Mouse (Mus musculus): ENCODE data around the gene Itpr1. TPM values are rescaled to one million over a fixed set of nuclear protein-coding genes. Genes with fewer than 3 reads are reported as not detected.
"Not testable (repeated sequence)": the region's sequence is repeated elsewhere in the genome, so short reads cannot be mapped to it uniquely, and the experiment has no call there.

The Itpr1 gene
- total and polyA plus RNA-seq, 3 experiments: 9.3 to 25.7 (median 19.0) TPM

- Histone ChIP-seq H3K36me3 (replicated peaks) (peaks cover 11% of the 10 kb centered on the region), H3K27me3 (ENCODE audit: insufficient read depth, low read length) (no peaks in the 10 kb centered on the region; the same call in 1 of the 2 replicates), H3K9me3 (replicated peaks) (no peaks in the 10 kb centered on the region), H3K4me3 (ENCODE audit: low read depth, low read length) (no peak overlapping the region), H3K4me1 (ENCODE audit: insufficient read depth, low read depth, low read length) (no peaks in the 10 kb centered on the region)
- TF ChIP-seq CTCF (IDR thresholded peaks at IDR 0.05; ENCODE audit: low read depth, low read length): no peak
- no peak for TF ChIP-seq TAL1 (conservative IDR thresholded peaks at IDR 0.05; ENCODE audit: low read depth, low read length)
- TF ChIP-seq GATA1 (IDR thresholded peaks at IDR 0.05; ENCODE audit: borderline replicate concordance, low read length): no peak
- no peak for ATAC-seq (ENCODE audit: extremely low read depth, insufficient number of reproducible peaks, low FRiP score, poor library complexity, severe bottlenecking)
- DNase-seq (ENCODE audit: low spot score): no peak
Measured at GRCm38 (mm10) chr6:108553013-108553412, 340.1 kb downstream of the Itpr1 start.

GRCm38 (mm10) chr6:108553536-108553935, 340.6 kb downstream of the Itpr1 start:
- ATAC-seq (ENCODE audit: extremely low read depth, insufficient number of reproducible peaks, low FRiP score, poor library complexity, severe bottlenecking) (no peak), DNase-seq (ENCODE audit: low spot score) (no peak)
- Histone ChIP-seq H3K27me3 (ENCODE audit: insufficient read depth, low read length) (no peaks in the 10 kb centered on the region; the same call in 1 of the 2 replicates), H3K36me3 (replicated peaks) (peaks cover 11% of the 10 kb centered on the region), H3K4me1 (ENCODE audit: insufficient read depth, low read depth, low read length) (no peaks in the 10 kb centered on the region), H3K4me3 (ENCODE audit: low read depth, low read length) (no peak overlapping the region), H3K9me3 (replicated peaks) (no peaks in the 10 kb centered on the region)
- TF ChIP-seq TAL1 (conservative IDR thresholded peaks at IDR 0.05; ENCODE audit: low read depth, low read length): no peak
- TF ChIP-seq GATA1 (IDR thresholded peaks at IDR 0.05; ENCODE audit: borderline replicate concordance, low read length): no peak
- TF ChIP-seq CTCF (IDR thresholded peaks at IDR 0.05; ENCODE audit: low read depth, low read length): no peak
- TF ChIP-seq POLR2AphosphoS5 (IDR thresholded peaks at IDR 0.05; ENCODE audit: insufficient replicate concordance, low read depth, low read length): no peak
- TF ChIP-seq GATA2 (IDR thresholded peaks at IDR 0.05; ENCODE audit: borderline replicate concordance, low read depth, low read length): no peak

GRCm38 (mm10) chr6:108554389-108554788, 341.5 kb downstream of the Itpr1 start:
- no peak for TF ChIP-seq TAL1 (conservative IDR thresholded peaks at IDR 0.05; ENCODE audit: low read depth, low read length)
- TF ChIP-seq GATA1 (IDR thresholded peaks at IDR 0.05; ENCODE audit: borderline replicate concordance, low read length): no peak
- TF ChIP-seq POLR2AphosphoS5 (IDR thresholded peaks at IDR 0.05; ENCODE audit: insufficient replicate concordance, low read depth, low read length): no peak
- no peaks in the 10 kb centered on the region for H3K4me1 ChIP-seq (ENCODE audit: insufficient read depth, low read depth, low read length)
- peaks cover 8% of the 10 kb centered on the region for H3K36me3 ChIP-seq (replicated peaks)
- H3K9me3 ChIP-seq (replicated peaks): no peaks in the 10 kb centered on the region
- ATAC-seq (ENCODE audit: extremely low read depth, insufficient number of reproducible peaks, low FRiP score, poor library complexity, severe bottlenecking): no peak
- H3K27me3 ChIP-seq (ENCODE audit: insufficient read depth, low read length): no peaks in the 10 kb centered on the region; the same call in 1 of the 2 replicates
- no peak overlapping the region for H3K4me3 ChIP-seq (ENCODE audit: low read depth, low read length)
- DNase-seq (ENCODE audit: low spot score): no peak

- Histone ChIP-seq H3K9me3 (replicated peaks) (no peaks in the 10 kb centered on the region), H3K4me1 (ENCODE audit: insufficient read depth, low read depth, low read length) (no peaks in the 10 kb centered on the region), H3K27me3 (ENCODE audit: insufficient read depth, low read length) (no peaks in the 10 kb centered on the region; the same call in 1 of the 2 replicates), H3K4me3 (ENCODE audit: low read depth, low read length) (no peak overlapping the region), H3K36me3 (replicated peaks) (peaks cover 6% of the 10 kb centered on the region)
- ATAC-seq (ENCODE audit: extremely low read depth, insufficient number of reproducible peaks, low FRiP score, poor library complexity, severe bottlenecking) (no peak), DNase-seq (ENCODE audit: low spot score) (no peak)
- TF ChIP-seq GATA2 (IDR thresholded peaks at IDR 0.05; ENCODE audit: borderline replicate concordance, low read depth, low read length): no peak
- TF ChIP-seq CTCF (IDR thresholded peaks at IDR 0.05; ENCODE audit: low read depth, low read length): no peak
- no peak for TF ChIP-seq POLR2AphosphoS5 (IDR thresholded peaks at IDR 0.05; ENCODE audit: insufficient replicate concordance, low read depth, low read length)
Measured at GRCm38 (mm10) chr6:108554878-108555277, 342.0 kb downstream of the Itpr1 start.

GRCm38 (mm10) chr6:108557576-108558322, 344.9 kb downstream of the Itpr1 start:
- H3K4me1 ChIP-seq (ENCODE audit: insufficient read depth, low read depth, low read length): no peaks in the 10 kb centered on the region
- DNase-seq (ENCODE audit: low spot score): no peak
- H3K4me3 ChIP-seq (ENCODE audit: low read depth, low read length): no peak overlapping the region
- no peaks in the 10 kb centered on the region for H3K36me3 ChIP-seq (replicated peaks)
- TF ChIP-seq GATA1 (IDR thresholded peaks at IDR 0.05; ENCODE audit: borderline replicate concordance, low read length) (no peak), CTCF (IDR thresholded peaks at IDR 0.05; ENCODE audit: low read depth, low read length) (no peak), GATA2 (IDR thresholded peaks at IDR 0.05; ENCODE audit: borderline replicate concordance, low read depth, low read length) (no peak), TAL1 (conservative IDR thresholded peaks at IDR 0.05; ENCODE audit: low read depth, low read length) (no peak), POLR2AphosphoS5 (IDR thresholded peaks at IDR 0.05; ENCODE audit: insufficient replicate concordance, low read depth, low read length) (no peak)
- no peaks in the 10 kb centered on the region for H3K9me3 ChIP-seq (replicated peaks)
- no peaks in the 10 kb centered on the region; the same call in 1 of the 2 replicates for H3K27me3 ChIP-seq (ENCODE audit: insufficient read depth, low read length)
- ATAC-seq (ENCODE audit: extremely low read depth, insufficient number of reproducible peaks, low FRiP score, poor library complexity, severe bottlenecking): no peak

- not testable (repeated sequence) for DNase-seq (ENCODE audit: low spot score); H3K9me3 ChIP-seq (replicated peaks); H3K4me1 ChIP-seq (ENCODE audit: insufficient read depth, low read depth, low read length); H3K36me3 ChIP-seq (replicated peaks); ATAC-seq (ENCODE audit: extremely low read depth, insufficient number of reproducible peaks, low FRiP score, poor library complexity, severe bottlenecking); H3K27me3 ChIP-seq (ENCODE audit: insufficient read depth, low read length); H3K4me3 ChIP-seq (ENCODE audit: low read depth, low read length)
Measured at GRCm38 (mm10) chr6:108559226-108559625, 346.3 kb downstream of the Itpr1 start.

- no peak for ATAC-seq (ENCODE audit: extremely low read depth, insufficient number of reproducible peaks, low FRiP score, poor library complexity, severe bottlenecking)
- TF ChIP-seq GATA2 (IDR thresholded peaks at IDR 0.05; ENCODE audit: borderline replicate concordance, low read depth, low read length) (no peak), TAL1 (conservative IDR thresholded peaks at IDR 0.05; ENCODE audit: low read depth, low read length) (no peak), POLR2AphosphoS5 (IDR thresholded peaks at IDR 0.05; ENCODE audit: insufficient replicate concordance, low read depth, low read length) (no peak), GATA1 (IDR thresholded peaks at IDR 0.05; ENCODE audit: borderline replicate concordance, low read length) (no peak), CTCF (IDR thresholded peaks at IDR 0.05; ENCODE audit: low read depth, low read length) (no peak)
Measured at GRCm38 (mm10) chr6:108562971-108563370, 350.1 kb downstream of the Itpr1 start.

GRCm38 (mm10) chr6:108565447-108565846, 352.6 kb downstream of the Itpr1 start:
- H3K36me3 ChIP-seq (replicated peaks); H3K27me3 ChIP-seq (ENCODE audit: insufficient read depth, low read length); ATAC-seq (ENCODE audit: extremely low read depth, insufficient number of reproducible peaks, low FRiP score, poor library complexity, severe bottlenecking); H3K4me3 ChIP-seq (ENCODE audit: low read depth, low read length); H3K9me3 ChIP-seq (replicated peaks); DNase-seq (ENCODE audit: low spot score): not testable (repeated sequence)
- peaks cover 10% of the 10 kb centered on the region for H3K4me1 ChIP-seq (ENCODE audit: insufficient read depth, low read depth, low read length)

More at GRCm38 (mm10) chr6:108562971-108563370, 350.1 kb downstream of the Itpr1 start:
- Histone ChIP-seq H3K27me3 (ENCODE audit: insufficient read depth, low read length) (no peaks in the 10 kb centered on the region; the same call in 1 of the 2 replicates), H3K4me3 (ENCODE audit: low read depth, low read length) (no peak overlapping the region), H3K36me3 (replicated peaks) (no peaks in the 10 kb centered on the region), H3K9me3 (replicated peaks) (no peaks in the 10 kb centered on the region), H3K4me1 (ENCODE audit: insufficient read depth, low read depth, low read length) (peaks cover 7% of the 10 kb centered on the region)
- DNase-seq (ENCODE audit: low spot score): no peak
